Mouse (Mus musculus) liver, embryonic 13.5 days (tissue): ENCODE results near the gene Ces1f. TPM values are rescaled to one million over a fixed set of nuclear protein-coding genes. Genes with fewer than 3 reads are reported as not detected.

ENCODE experiments used
- polyA plus RNA-seq: library from polyadenylated mRNA; unstranded; fragments of >200 nt; fragmentation: Nextera tagmentation; extraction: Ambion mirVana; gene quantifications from 2 replicates; pipeline ENCODE4 v1.2.1, GENCODE M21; 2015

Ces1f gene
- polyA plus RNA-seq, 1 experiment from 2014 or later = 0.15 TPM

Other genes with a start within 250 kb of the Ces1f start
- gene Ces1a, start 231.6 kb downstream of the Ces1f start, polyA plus RNA-seq = not detected in 2 replicates
- gene Ces1b, start 199.7 kb downstream of the Ces1f start, polyA plus RNA-seq = not detected in 2 replicates
- 0.45 and 0.50 TPM in 2 replicates for gene Ces1c, start 148.5 kb downstream of the Ces1f start, polyA plus RNA-seq
- gene Ces1d, start 81.9 kb downstream of the Ces1f start, polyA plus RNA-seq = 5.2 and 6.2 TPM in 2 replicates
- gene Ces1e, start 50.1 kb downstream of the Ces1f start, polyA plus RNA-seq = 0.57 and 0.69 TPM in 2 replicates
- gene Ces1g, start 57.6 kb upstream of the Ces1f start, polyA plus RNA-seq = 0.49 and 0.59 TPM in 2 replicates
- not detected in 2 replicates for gene Ces1h, start 100.0 kb upstream of the Ces1f start, polyA plus RNA-seq